Mouse (Mus musculus): ENCODE results near the gene 1700012B07Rik.

1700012B07Rik gene

DNA sequence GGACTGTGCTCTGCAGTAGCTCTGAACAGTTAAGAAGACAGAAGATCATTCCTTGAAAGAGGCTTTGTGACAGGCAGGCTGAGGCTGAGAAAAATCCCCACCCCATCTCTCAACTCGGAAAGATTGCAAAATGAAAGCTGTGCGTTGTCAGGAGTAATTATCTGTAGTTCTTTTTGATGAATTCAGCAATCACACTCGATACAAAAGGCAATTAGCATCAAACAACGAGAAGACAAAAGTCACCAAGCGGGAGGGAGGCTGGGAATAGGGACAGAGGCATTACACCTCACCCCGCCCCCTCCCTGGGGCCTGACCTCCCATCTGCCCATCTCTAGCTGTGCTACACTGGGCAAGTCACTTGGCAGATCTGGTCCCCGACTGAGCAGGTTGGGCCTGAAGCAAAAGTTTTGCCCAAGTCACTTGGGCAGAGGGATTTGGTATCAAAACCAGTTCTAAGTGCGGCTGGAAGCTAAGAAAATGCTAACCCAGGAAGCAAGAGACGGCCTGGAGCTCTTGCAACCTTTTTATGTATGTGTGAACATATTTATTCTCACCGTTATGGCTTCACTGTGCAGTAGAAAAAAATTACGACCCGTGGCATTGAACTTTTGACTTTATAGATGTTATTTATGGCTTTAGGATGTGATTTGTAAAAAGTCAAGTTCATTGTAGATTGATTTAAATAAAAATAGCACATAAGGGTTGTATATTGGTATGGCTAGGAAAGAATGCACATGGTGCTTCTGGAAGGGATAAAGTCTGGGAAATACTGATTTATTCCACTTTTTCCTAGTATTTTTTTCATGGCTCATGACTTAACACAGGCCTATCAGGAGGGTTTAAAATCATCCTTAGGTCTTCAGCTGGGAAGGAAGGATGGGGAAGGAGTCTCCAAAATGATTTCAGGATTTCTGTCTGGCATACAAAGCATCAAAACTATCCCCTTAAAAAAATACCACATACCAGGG lies 75.9 kb downstream of the 1700012B07Rik start:
- no peak for DNase-seq (ENCODE audit: low spot score in 2 of 2)

DNA sequence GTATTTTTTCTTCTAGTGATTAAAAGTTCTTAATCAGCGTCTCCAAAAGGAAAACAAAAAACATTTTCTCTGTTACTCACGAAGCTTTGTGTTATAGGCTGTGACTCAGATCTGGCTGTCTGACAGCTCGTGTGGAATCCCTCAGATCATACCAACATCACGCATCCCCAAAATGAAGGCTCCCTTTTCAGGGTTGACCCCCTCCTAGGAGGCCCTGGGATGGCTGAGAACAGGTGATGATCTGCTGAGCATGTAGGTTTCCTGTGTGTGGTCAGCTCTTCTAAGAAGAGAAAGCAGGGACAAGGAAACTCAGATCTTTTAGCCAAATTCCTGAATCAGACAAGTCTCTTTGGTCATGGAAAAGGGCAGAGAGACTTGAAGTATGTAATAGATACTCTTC lies 82.6 kb downstream of the 1700012B07Rik start:
- DNase-seq (ENCODE audit: low spot score in 2 of 2): no peak

DNA sequence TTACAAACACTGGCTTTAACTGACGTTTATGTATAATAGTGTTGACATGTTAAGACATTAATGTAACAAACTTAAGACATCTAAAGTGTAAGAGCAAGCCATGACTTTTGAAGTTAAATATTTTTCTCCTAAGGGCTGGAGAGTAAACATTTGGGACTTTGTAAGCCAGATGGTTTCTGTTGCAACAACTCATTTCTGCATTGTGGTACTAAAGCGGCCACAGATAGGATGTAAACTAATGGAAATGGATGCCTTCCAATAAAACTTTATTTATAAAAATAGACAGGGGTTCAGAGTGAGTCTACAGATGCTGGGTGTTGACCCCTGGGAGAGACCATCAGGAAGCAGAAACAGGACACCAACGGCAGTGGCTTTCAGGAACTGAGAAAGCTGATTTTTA lies 89.9 kb downstream of the 1700012B07Rik start:
- DNase-seq (ENCODE audit: low spot score in 2 of 2): no peak

Measured in right cerebral cortex, postnatal 36 days (tissue).